Mouse (Mus musculus) frontal cortex, adult (tissue): ENCODE measurements around the gene Srgap2.
"Not testable (repeated sequence)": the region's sequence is repeated elsewhere in the genome, so short reads cannot be mapped to it uniquely, and the experiment has no call there.

Experiments used
- ATAC-seq: cut with Nextera tagmentation; 2 replicates; pipeline ENCODE4 v1.9.2; 2017; ENCODE audit warnings: mild to moderate bottlenecking, moderate library complexity, mixed read lengths; ENCODE audit not compliant: low TSS enrichment

The Srgap2 gene

DNA sequence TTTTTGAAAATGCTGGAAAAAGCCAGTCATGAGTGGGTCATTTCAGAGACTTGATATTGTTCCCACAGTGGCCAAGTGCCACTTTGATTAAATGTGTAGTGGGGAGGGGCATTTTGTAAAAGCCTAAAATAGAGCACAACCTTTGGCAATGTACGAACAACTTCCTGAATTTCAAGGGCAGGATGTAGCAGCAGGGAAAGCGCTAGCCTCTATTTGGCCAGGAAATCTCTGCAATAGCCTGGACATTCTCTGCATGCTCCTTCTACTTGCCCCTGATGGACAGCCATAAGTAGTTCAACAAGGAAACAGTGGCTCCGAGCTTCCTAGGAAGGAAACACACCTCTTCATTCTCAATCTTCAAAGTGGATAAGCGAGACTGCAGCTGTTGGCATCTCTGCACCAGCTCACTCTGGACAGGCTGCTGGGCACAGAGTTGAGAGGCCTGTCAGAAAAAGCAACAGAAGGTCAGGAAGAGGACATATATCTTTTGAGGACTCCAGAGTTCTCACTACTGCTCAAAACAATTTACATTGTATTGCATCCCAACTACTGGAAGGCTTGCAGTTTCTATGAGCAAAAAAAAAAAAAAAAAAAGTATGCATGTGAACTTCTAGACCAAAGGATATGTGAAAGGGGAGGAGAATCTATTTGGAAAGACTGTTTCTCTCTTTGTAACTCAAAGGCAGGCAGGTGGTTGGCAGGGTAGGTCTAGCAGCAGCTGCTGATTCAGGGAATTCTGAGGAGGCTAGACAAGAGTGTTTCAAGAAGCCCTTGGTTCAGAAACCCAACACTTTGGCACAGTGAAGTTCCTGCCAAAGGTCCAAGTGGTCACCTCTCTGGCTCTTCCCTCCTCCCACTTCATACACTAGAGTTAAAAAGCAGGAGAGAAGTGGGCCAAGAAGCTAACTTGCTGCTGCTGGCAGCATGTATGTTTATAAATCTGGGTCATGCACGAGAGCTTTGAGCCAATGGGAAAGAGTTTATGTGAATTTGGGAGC lies 181.4 kb downstream of the Srgap2 start:
- no peak for ATAC-seq

- ATAC-seq = no peak
Measured at GRCm38 (mm10) chr1:131344691-131345090, 182.5 kb downstream of the Srgap2 start.

DNA sequence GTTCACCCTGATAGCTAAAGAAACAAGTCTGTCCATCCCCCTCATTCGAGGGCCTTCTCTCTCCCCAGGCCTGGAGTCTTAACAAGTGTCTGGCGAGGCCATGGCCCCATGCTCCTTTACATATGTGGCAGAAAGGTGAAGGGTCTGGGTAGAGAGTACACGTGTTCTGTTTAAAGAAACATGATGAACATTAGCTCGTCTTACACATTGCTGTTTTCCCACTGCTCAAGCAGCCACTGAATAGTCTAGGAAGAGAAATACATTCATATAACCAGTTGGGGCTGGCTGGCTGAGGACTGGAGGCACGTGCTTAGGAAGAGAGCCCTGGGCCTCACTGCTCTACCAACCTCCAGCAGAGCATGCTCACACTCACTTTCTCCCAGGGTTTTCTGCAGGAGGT lies 191.1 kb downstream of the Srgap2 start:
- ATAC-seq = no peak

GRCm38 (mm10) chr1:131335604-131336003 lies 191.5 kb downstream of the Srgap2 start:
- ATAC-seq = no peak

DNA sequence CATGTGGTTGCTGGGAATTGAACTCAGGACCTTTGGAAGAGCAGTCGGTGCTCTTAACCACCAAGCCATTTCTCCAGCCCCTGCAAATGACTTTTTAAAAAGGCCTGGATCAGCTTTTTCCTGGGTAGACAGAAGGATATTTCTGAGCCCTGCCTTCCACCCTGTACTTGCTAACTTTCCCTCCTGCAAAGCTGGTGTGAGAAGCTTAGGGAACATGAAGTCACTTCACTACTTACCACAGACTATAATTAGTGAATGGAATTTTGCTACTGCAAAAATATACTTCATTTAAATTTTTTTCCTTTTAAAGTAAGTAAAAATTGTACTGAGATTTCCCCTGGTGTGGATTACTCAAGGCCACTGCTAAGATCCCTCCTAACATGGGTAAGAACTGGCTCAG lies 196.0 kb downstream of the Srgap2 start:
- ATAC-seq = peak; percentile 88

GRCm38 (mm10) chr1:131329093-131329492 lies 198.1 kb downstream of the Srgap2 start:
- not testable (repeated sequence) for ATAC-seq

DNA sequence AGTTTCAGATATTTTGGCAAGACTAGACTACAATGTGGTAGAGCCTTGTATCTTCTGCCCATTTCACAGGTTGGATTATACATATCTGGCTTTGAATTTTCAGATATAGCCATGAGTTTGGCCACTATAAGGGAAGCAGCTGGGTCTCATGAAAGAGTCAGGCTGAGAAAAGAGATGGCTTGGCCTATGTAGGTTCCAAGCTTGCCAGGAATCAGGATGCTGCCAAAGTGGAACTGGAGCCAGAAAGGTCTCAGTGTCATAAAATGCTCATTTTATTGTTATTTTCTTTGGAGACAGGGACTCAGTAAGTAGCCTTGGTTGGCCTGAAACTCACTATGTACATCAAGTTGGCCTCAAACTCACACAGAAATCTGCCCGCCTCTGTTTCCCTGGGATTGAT lies 200.0 kb downstream of the Srgap2 start:
- ATAC-seq = no peak

- no peak for ATAC-seq
Measured at GRCm38 (mm10) chr1:131324816-131325463, 202.2 kb downstream of the Srgap2 start.

GRCm38 (mm10) chr1:131319598-131320330 lies 207.4 kb downstream of the Srgap2 start:
- ATAC-seq = peak; percentile 65; the same call in 1 of the 2 replicates

DNA sequence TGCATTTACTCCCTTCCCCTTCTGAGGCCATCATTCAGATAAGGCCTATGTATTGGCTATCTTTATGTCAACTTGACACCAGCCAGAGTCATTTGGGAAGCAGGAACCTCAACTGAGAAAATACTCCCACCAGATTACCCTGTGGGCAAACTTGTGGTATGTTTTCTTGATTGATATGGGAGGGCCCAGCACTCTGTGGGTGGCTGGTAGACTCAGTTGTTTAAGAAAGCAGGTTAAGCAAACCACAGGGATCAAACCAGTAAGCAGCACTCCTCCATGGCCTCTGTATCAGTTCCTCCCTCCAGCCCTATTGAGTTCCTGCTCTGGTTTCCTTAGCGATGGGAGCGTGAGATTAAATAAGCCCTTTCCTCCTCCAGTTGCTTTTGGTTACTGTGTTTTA lies 208.8 kb downstream of the Srgap2 start:
- ATAC-seq = no peak

- ATAC-seq = no peak
Measured at GRCm38 (mm10) chr1:131317625-131318024, 209.5 kb downstream of the Srgap2 start.

- ATAC-seq = no peak
Measured at GRCm38 (mm10) chr1:131311284-131311683, 215.9 kb downstream of the Srgap2 start.

GRCm38 (mm10) chr1:131310237-131310818 lies 216.8 kb downstream of the Srgap2 start:
- no peak for ATAC-seq

DNA sequence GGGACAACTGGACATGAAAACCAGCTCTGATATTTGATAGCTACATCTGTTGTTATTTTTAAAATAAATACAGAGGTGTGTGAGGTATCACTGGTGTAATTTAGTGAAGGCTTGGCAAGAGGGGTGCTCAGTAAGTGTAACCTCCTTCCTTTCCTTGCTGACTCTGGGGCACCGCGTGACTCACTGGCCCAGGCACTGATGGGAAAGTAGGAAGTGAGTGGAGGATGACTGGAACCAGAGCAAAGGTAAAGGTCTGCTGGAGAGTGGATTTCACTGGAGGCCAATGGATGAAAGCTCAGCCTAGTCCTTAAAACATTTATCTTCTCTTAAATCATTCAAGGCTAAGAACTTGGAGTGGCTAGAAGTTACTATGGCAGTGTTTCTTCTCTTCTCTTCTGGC lies 226.4 kb downstream of the Srgap2 start:
- ATAC-seq = no peak

GRCm38 (mm10) chr1:131299788-131300187 lies 227.4 kb downstream of the Srgap2 start:
- peak; percentile 18; the same call in 1 of the 2 replicates for ATAC-seq

- ATAC-seq = no peak; the same call in 1 of the 2 replicates
Measured at GRCm38 (mm10) chr1:131299240-131299639, 227.9 kb downstream of the Srgap2 start.

GRCm38 (mm10) chr1:131298171-131298570 lies 229.0 kb downstream of the Srgap2 start:
- 0 out of 2 replicates have a peak, but pooled peaks have one; percentile 27 for ATAC-seq

GRCm38 (mm10) chr1:131296726-131297125 lies 230.4 kb downstream of the Srgap2 start:
- ATAC-seq = no peak

DNA sequence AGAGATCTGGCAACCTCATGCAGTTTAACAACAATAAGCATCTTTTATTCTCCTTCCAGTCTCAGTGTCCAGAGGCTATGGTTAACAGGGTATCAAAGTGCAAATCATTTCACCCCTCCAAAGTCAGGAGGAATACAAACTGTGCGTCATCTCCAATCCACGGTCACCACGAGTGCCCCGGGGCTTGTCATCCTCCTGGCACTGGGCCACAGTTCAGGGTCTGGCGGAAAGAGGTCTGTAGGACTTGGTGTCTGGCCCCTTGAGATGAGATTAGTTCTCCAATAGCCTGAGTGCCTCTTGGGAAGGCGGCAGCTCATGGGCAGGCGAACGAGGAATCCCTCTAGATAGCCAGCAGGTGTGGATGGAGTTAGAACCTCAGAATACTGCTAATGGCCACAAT lies 232.0 kb downstream of the Srgap2 start:
- ATAC-seq = no peak

DNA sequence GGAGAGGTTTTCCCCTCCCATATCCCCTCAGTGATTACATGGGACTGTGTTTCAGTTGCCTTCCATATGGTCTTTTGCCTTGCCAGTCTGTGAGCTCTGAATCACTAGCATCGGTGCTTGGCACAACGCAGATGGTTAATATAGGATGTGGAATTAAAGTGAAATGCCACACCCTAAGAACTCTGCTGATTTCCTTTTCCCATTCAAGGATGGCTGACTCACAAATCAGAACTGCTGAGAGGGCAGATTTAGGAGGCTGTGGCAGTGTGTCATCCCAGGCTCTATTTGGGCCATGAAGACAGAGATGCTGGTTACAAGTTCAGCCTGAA lies 233.3 kb downstream of the Srgap2 start:
- ATAC-seq = peak; percentile 74

GRCm38 (mm10) chr1:131293221-131293921 lies 233.8 kb downstream of the Srgap2 start:
- ATAC-seq = peak; percentile 34; the same call in 1 of the 2 replicates
